Mouse (Mus musculus): Measurements from ENCODE around the gene Gpalpp1.

The Gpalpp1 gene

DNA sequence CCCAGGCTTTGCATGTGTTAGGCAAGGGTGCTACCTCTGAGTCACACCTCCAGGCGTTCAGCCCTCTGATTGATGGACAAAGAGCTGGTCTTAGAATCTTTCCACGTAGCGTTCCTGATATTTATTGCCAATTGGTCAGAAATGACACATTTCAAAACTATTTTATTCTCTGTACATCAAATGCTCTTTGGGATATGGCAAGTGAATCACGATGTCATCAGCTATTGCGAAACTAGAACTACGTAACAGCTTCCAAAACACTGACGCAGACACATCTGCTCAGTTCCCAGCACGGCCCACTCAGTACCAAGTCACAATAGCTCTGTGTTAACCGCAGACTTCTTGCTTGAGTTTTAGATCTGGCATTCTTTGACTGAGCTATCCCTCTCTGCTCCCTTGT lies 11.0 kb downstream of the Gpalpp1 start:
- DNase-seq (ENCODE audit: extremely low spot score): no peak

DNA sequence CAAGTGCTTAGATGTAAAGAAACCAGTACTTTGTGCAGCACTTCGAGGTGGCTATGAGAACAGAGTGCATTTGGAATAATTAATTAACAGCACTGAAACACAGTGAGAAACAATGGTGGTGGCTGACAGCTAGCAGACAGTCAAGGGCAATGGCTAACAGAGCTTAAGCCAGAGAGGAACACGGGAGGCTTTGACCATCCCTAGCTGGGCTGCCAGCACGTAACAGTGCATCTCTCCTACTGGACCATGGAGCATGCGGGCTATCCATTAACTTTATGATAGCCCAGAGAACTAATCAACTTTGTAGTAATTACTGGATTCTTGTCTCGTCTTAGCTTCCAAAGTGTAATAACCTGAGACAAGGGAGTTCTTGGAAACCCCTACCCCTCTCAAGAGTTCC lies 12.7 kb downstream of the Gpalpp1 start:
- DNase-seq (ENCODE audit: extremely low spot score): no peak

DNA sequence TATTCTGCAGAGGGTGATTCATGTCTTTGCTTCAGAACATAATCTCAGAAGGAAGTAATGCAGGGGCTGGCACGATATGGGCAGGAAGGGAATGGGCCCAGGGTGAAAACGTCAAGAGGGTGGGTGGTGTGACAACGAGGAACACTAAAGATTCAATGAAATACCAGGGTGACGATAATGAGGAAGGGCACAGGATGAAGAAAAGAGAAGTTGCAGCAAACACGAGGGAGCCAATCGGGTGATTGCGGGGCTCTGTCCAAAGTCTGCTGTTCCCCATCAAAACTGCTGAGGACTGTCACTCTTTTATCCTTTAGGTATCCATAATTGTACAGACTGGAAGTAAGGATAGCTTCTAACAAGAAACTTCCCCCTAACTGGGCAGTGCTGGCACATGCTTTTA lies 13.3 kb downstream of the Gpalpp1 start:
- no peak for DNase-seq (ENCODE audit: extremely low spot score)

DNA sequence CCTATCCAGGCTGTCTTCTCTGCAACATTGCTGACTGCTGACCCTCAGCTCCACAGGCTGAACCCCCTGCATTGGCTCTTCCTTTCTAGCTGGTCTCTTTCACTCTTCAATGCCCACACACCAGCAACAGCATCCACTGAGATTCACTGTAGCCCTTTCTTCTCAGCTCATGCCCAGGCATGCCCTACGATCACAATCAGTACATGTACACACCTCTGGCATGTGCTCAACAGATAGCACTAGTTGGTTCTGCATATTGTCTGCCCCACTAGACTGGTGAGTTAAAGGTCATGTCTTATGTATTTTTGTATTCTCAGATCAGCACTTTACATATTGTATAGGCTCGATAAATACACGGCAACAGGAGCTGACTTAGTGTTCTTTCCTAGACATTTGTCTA lies 26.4 kb downstream of the Gpalpp1 start:
- DNase-seq (ENCODE audit: extremely low spot score): no peak

DNA sequence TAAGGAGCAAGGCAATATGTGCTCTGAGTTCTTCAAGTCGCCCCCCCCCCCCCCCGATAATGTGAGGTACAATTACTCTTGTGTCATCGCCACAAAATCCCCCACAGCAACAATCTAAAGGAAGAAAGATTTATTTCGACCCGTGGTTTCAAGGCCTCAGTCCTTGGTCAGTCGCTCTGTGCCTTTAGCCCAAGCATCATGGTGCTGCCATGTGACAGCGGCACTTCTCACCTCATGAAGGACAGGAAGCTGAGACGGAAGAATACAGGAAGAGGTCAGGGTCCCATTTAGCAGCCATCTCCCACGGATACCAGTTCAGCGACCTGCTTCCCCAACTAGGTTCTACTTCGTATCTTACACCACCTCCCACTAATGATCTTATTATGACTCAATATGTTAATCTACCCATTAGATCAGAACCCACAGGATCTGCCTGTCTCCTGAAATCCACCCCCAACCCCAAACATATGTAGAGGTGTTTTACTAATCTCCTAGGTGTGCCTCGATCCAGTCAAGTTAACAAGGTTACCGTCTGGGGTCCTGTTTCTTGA lies 28.4 kb downstream of the Gpalpp1 start:
- no peak for DNase-seq (ENCODE audit: extremely low spot score)

DNA sequence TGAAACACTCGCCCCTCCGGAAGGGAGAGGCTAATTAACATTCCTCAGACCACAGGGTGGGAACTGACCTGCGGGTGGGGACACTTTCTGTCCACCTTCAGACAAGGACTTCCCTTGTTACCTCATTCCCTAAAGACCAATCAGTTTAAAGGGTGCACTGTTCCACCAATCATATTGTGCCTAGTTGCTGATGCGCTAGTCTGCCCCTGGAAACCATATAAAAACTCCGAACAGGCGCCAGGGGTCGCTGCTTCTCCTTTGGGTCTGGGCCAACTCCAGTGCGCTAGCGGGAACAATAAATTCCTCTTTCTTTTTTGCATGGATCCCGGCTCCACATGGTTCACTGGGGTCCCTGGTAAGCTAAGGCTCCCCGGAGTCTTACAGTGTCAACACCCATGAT lies 29.1 kb downstream of the Gpalpp1 start:
- no peak for DNase-seq (ENCODE audit: extremely low spot score)

DNA sequence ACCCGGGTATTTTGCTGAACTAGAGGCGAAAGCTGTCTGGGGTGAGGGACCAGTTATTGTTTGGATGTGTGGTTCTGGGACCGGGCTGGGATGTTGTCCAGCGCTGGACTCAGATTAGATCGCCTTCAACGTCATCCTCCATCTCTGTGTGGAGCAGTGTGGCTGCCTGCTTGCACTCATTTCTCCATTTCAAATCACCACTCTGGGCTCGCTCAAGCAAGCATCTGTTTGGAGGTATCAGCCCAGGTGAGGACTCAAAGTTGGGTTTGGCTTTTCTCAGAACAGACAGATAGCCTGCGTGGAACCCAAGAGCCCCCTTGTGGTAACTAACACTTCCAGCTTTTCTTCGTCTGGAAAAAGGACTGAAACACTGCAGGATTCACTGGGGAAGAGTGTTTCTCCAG lies 33.5 kb downstream of the Gpalpp1 start:
- DNase-seq (ENCODE audit: extremely low spot score): peak; percentile 45

DNA sequence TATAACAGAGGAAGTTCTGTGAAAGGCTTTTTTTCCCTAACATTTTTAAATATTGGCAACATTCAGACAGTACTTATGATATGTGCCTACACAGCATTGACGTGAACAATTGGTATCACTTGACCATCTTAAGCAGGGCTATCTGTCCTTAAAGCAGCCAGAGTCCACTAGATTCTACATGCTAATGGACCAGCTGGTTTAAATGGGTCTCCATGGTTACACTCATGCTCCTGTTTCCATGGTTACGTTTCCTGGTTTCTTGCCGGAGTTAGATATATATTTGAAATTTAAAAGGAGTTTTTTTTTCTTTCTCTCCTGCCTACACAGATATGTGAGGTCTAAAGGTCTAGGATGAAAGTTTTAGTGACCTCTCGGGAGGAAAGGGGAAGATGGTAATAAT lies 34.0 kb downstream of the Gpalpp1 start:
- no peak for DNase-seq (ENCODE audit: extremely low spot score)

DNA sequence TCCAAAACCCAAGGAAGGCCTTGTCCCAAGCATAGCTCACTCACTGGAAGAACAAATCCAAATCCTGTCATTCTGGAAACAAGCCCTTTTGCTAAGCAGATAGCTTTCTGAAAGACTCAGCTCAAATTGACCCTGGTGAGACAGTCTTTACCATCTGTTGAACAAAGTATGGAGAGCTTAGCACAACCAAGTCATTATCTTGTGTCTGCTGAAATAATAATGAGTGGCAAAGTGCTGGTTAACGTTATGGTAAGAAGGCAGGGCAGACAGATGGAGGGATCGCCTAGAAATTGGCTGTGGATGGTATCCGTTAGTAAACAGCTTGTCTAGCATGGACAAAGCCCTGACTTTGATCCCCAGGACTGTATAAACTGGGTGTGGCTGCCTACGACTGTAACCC lies 34.8 kb downstream of the Gpalpp1 start:
- no peak for DNase-seq (ENCODE audit: extremely low spot score)

DNA sequence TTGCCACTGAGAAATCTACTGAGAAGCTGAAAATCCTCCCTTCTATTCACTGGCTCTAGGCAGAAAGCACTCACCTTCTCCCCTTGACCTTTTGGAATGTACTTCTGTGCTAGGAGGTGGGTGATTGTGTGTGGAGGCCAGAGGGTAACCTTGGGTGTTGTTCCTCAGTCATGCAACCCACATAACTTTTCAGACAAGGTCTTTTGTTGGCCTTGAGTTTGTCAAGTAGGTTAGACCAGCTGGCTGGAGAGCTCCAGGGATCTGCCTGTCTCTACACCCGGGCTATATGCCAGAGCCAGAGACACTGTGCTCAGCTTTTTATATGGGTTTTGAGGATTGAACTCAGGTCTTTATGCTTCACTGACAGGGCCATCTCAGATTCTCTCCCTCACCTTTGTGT lies 36.4 kb downstream of the Gpalpp1 start:
- no peak for DNase-seq (ENCODE audit: extremely low spot score)

DNA sequence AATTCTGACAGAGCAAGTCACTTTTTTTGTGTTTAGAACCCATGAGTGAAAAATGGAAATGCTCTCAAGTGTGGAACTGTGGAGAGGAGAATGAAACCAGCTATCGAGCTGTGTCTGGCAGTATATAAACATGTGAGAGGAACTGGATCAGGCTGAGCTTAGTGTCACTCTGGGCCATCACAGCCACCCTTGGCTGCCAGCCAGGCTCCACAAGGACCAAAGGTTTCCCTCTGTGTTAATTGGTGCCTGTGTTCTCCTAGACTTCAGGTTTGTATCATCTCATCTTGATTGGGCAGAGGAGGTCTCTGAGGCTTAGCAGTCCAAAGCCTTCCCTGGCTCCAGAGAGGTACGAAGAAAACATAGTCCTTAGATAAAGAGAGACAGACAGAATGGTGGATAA lies 37.9 kb downstream of the Gpalpp1 start:
- DNase-seq (ENCODE audit: extremely low spot score): no peak

DNA sequence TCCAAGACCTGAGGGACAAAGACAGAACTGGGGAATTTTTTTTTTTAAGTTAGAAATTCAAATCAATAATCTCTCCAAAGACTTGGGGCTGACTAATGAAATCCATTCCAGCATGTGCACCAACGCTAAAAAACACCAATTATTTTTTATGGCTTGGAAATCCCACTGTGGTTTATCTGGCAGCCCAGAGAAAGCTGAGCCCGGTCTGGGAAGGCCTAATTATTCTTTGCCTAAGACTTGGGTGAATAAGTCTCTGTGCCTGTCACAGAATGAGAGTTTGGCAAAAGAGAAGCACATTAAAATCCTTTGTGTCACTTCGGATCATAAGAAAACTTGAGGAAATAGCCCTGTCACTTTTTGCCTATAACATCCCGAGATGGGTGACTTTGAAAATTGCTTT lies 41.3 kb downstream of the Gpalpp1 start:
- DNase-seq (ENCODE audit: extremely low spot score): no peak

DNA sequence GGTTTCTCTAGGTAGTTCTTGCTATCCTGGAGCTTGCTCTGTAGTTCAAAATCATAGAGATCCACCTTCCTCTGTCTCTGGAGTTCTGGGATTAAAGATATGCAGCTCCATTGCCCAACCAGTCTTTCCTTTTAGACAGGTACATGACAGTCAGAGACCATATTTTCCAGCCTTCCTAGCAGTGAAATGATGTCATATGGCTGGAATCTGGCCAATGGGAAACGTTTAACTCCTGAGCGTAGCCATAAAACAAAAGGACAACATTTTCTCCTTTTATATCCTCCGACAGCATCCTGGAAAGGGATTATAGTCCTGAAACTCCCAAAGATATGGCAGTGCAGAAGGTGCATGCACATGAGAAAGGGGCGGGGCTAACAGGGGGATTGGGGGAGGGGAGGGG lies 42.3 kb downstream of the Gpalpp1 start:
- DNase-seq (ENCODE audit: extremely low spot score): no peak

DNA sequence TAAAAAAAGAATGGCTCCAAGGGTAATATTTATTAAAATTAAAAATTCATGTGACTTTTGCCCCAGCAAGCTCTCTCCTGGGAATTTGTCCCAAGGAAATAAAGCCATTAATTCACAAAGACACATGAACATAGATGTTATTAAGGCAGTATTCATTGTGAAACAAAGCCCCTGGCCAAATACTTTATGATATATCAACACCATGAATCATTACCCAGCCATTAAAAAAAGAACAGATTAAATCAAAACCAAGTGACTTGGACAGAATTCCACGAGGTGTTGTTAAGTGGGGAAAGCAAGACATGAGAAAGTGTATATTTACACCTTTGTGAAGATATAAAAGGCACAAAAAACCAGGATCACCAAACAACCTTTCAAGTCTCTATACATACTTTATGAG lies 43.3 kb downstream of the Gpalpp1 start:
- DNase-seq (ENCODE audit: extremely low spot score): no peak

DNA sequence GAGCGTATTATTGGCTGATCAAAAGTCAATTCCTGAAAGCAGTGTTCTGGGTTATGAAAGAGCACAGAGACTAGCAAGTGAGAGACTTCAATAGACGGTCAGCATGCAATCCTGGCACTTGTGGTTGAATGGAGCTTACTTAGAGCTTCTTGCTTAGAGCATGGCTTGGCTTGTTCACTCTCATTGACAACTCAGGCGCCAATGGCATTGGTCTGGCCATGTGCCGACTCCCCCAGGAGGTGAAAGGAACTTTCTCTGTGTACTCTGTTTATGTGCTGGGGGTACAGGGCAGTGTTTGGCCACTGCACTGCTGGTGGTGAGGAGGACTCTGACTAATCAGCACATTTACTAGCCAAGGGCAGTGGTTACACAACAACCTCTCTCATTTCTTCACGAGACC lies 51.1 kb downstream of the Gpalpp1 start:
- no peak for DNase-seq (ENCODE audit: extremely low spot score)

DNA sequence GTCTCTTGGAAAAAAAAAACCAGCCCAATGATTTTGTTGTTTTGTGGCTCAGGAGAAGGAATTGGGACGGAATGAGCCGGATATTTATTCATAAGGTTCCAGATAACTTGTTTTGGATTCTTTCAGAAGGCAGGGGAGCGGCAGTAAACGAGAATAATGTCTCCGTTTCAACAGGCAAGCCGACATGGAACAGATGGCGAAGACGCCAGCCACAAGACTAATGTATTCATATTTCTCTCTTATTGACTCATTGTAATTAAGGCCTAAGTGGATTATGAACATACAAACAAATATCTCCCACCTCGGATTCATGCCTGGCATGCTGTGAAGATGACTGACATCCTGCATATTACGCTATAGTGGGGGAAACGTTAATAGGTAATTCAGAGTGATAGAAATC lies 56.8 kb downstream of the Gpalpp1 start:
- DNase-seq (ENCODE audit: extremely low spot score): no peak

DNA sequence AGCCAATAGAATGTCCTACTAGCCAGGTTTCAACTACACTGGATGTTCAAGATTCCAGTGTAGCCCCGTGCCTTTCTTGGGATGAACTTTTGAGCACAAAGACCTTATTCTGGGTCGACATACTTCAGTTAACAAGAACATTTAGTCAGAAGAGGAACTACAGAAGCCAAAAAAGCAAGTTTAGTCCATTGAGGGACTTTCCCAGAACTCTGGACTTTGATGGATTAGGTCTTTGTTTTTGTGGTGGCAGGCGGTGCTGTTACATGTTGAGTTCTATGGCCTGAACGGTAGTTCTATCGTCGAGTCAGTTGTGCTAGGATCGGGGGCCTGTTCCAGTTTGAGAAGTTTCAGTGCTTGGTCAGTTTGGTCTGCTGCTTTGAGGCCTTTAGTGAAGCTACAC lies 58.6 kb downstream of the Gpalpp1 start:
- DNase-seq (ENCODE audit: extremely low spot score): no peak

DNA sequence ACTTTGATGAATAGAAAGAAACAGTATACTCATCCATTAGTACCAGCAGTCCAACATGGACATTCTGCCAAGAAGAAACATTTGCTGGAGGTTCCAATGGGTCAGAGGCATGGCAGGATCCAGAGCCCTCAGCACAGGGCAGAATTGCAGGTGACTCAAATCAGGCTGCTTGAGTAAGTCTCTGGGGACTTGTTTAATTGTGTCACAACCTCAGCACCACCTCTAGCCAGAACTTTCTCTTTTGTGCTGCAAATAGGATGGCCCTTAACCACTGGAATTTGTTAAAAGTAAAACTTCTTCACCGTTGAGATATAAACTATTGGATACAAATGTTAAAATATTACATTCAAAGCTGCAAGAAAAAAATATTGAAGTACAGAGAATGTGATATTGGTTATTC lies 64.8 kb downstream of the Gpalpp1 start:
- no peak for DNase-seq (ENCODE audit: extremely low spot score)

DNA sequence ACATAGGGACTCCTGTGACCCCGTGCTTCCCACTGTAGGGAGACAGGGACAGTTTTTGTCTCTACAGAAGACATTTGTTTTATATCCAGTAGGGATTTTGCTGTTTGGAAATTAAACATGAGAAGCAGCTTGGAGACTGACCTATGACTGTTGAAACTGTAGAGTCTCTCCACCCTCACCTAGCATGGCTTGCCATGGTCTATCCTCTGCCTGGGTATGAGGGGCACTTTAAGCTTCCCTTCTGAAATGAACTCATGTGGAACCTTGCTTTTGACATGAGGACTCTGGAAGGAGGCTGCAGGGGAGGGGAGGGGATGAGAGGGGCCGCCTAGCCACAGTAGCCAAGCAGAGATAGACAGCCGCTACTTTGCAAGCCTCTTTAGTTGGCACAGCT lies 66.4 kb downstream of the Gpalpp1 start:
- DNase-seq (ENCODE audit: extremely low spot score): no peak

DNA sequence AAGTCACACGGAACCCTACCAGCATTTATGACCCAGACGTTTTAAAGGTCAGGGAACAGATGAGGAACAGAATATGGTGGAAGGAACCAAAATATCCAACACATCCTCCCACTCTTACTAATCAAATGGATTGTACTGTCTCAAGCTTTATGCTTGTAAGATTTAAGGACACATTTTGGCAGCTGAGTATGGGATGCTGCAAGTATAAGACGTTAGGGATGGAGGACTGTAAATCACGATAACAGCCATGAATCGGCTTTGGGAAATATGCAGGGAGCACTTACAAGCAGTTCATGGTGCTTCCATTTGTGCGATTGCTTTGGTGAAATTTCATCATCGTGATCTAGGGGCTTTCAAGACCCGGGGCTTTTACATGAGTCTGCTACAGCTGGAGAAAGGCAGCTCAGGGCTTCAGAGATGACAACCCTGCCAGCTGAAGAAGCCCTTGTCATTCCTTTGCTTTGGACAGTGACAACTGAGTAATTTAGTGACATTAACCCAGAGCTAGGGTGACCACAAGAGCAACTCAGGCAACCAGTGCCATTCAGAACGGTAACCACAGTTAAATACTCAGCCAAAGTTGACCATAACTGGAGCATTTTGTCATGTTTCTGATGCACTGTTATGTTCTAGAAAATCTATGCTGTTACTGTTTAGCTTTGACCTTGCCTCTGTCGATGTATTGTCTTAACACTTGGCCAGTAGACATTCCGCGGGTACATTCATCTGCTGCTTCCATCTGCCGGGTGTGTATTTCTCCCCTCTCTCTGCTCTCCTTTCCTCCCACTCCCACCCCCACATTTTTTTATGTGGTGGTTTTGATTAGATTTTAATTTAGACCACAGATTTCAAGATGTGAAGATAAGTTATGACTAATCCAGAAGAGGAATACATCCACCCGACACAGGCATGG lies 67.1 kb downstream of the Gpalpp1 start:
- no peak for DNase-seq (ENCODE audit: extremely low spot score)

All from embryo, embryonic 9.5 days (tissue).